Mouse (Mus musculus) stomach, embryonic 16.5 days (tissue): Measurements from ENCODE around the gene Clasp1. TPM values are rescaled to one million over a fixed set of nuclear protein-coding genes. Genes with fewer than 3 reads are reported as not detected.
A peak's percentile ranks its signal among the peaks of the same experiment; 100 is the strongest.

ENCODE experiments used
- ATAC-seq: fragments of 200-750 bp; cut with Nextera tagmentation; 2 replicates; pipeline ENCODE4 v1.8.0; 2017; ENCODE audit warnings: moderate number of reproducible peaks, moderate TSS enrichment; ENCODE audit not compliant: insufficient read depth, low FRiP score
- H3K27ac ChIP-seq: fragments of 300-500 bp; sonication (generic); 2 replicates; pipeline ENCODE4 v1.5.1; 2014; ENCODE audit warnings: low read length
- H3K27me3 ChIP-seq: fragments of 300-500 bp; sonication (generic); 2 replicates; pipeline ENCODE4 v1.6.1; 2014; ENCODE audit warnings: low read length, control low read depth, mixed read lengths; ENCODE audit not compliant: control insufficient read depth, insufficient read depth
- H3K36me3 ChIP-seq: fragments of 300-500 bp; sonication (generic); 2 replicates; pipeline ENCODE4 v1.6.1; 2014; ENCODE audit warnings: low read length; ENCODE audit not compliant: control insufficient read depth, insufficient read depth
- H3K4me1 ChIP-seq: fragments of 300-500 bp; sonication (generic); 2 replicates; pipeline ENCODE4 v1.6.1; 2014; ENCODE audit warnings: low read length, control low read depth, mixed read lengths; ENCODE audit not compliant: control insufficient read depth, insufficient read depth
- H3K4me2 ChIP-seq: fragments of 300-500 bp; sonication (generic); 2 replicates; pipeline ENCODE4 v1.6.1; 2014; ENCODE audit warnings: low read depth, low read length, mixed read lengths
- H3K4me3 ChIP-seq: fragments of 300-500 bp; sonication (generic); replicated peaks from 2 replicates; pipeline ENCODE4 v1.5.1; 2014; ENCODE audit warnings: mild to moderate bottlenecking, low read length
- H3K9ac ChIP-seq: fragments of 300-500 bp; sonication (generic); 2 replicates; pipeline ENCODE4 v1.6.1; 2014; ENCODE audit warnings: low read length
- H3K9me3 ChIP-seq: fragments of 300-500 bp; sonication (generic); replicated peaks from 2 replicates; pipeline ENCODE4 v1.6.1; 2016; ENCODE audit warnings: low read length, control low read depth; ENCODE audit not compliant: control insufficient read depth
- WGBS: fragments of 180-500 bp; shearing (Covaris S2); extraction: QIAGEN DNeasy Blood & Tissue Kit; methylation state at CpG from one replicate; pipeline ENCODE4 v1.1.7; 2014; 5-methylcytosine and 5-hydroxymethylcytosine counted together
- polyA plus RNA-seq: library from polyadenylated mRNA; unstranded; fragments of >200 nt; fragmentation: Nextera tagmentation; extraction: Ambion mirVana; gene quantifications from 2 replicates; pipeline ENCODE4 v1.2.1, GENCODE M21; 2015

Clasp1 gene
- polyA plus RNA-seq, 1 experiment from 2014 or later, result 39.3 TPM

DNA sequence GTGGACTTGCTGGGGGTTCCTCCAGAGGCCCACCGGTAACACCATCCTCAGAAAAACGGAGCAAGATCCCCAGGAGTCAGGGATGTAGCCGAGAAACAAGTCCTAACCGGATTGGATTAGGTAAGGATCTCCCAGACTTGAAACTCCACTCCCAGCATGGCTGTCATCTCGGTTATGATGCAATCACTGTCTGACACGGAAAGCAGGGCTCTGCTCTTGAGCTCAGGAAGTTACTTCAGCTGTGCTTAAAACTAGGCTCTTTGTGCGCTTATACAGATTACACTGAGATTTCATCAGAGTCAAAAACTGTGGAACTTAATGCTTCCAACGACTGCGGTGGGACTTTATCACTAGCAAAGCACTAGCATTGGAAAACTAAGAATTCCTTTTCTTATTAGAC lies 136.5 kb downstream of the Clasp1 start:
- ATAC-seq, result no peak

DNA sequence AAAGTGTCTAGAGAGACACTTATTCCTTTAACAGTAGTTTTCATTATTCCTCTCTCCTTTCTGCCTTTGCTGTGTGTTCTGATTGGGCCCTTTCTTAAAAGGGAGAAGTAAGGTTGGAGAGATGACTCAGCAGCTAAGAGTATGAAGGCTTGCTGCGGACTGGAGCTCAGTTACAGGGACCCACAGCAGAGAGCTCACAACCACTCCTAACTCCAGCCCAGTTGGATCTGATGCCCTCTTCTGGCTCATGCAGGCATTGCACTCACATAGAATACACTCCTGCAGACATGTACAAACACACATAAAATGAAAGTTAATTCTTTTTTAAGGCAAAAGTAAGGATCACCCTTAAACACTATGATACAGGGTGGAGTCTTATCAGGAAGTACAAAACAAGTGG lies 140.4 kb downstream of the Clasp1 start:
- Histone ChIP-seq H3K4me3 (no peak overlapping the region), H3K27me3 (no peaks in the 10 kb centered on the region), H3K27ac (no peak overlapping the region), H3K9me3 (no peaks in the 10 kb centered on the region), H3K9ac (no peak overlapping the region), H3K36me3 (peaks cover 13% of the 10 kb centered on the region), H3K4me2 (no peak overlapping the region), H3K4me1 (no peaks in the 10 kb centered on the region)
- ATAC-seq, result no peak
- 88% methylated on average over 1 of the region's 1 CpGs for WGBS

More for the DNA sequence above, 136.5 kb downstream of the Clasp1 start:
- Histone ChIP-seq H3K36me3 (peaks cover 18% of the 10 kb centered on the region), H3K27me3 (no peaks in the 10 kb centered on the region), H3K4me3 (no peak overlapping the region), H3K4me1 (no peaks in the 10 kb centered on the region), H3K27ac (no peak overlapping the region), H3K9me3 (no peaks in the 10 kb centered on the region), H3K4me2 (no peak overlapping the region), H3K9ac (no peak overlapping the region)
- 78% methylated on average over 9 of the region's 9 CpGs for WGBS

DNA sequence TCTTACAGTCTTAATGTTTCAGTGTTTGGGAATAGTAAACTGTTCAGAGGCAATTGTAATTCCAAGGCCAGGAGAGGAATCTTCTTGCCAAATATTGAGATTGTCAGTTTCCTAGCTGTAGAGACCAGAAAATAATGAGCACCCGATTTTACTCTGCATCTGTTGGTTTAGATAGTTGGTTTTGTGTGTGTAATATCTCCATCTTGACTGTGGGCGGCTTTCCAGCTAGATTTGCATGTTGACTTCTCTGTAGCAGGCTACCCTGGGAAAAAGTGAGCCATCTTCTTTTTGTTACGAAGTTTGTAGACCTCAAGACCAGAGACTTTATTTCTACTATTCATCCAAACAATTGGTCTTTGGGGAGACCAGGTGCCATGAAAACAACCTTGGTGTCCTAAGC lies 142.4 kb downstream of the Clasp1 start:
- WGBS, result 84% methylated on average over 3 of the region's 3 CpGs
- Histone ChIP-seq H3K36me3 (peaks cover 9% of the 10 kb centered on the region; the same call in 1 of the 2 replicates), H3K27me3 (no peaks in the 10 kb centered on the region), H3K9ac (no peak overlapping the region), H3K9me3 (no peaks in the 10 kb centered on the region), H3K4me3 (no peak overlapping the region), H3K27ac (no peak overlapping the region), H3K4me1 (no peaks in the 10 kb centered on the region), H3K4me2 (no peak overlapping the region)
- no peak for ATAC-seq

DNA sequence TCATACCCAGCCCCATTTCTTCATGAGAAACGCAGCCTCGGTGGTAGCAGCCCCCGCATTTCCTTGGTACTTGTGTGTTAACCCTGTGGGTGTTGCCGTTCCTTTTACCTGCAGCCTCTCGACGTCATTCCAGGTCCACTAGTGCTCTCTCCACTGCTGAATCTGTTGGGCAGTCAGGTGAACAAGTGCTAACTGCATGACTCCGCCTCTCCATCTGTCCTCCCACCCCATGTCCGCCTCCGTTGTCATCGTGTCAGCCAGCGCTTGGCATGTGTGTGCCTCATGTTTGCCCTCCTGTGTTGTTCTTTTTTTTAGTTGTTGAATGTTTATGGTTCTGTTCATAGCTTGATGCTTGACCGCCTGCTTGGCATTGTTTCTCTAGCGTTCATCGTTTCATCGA lies 147.2 kb downstream of the Clasp1 start:
- no peak for ATAC-seq
- WGBS, result 91% methylated on average over 15 of the region's 15 CpGs
- H3K9me3 ChIP-seq, result no peaks in the 10 kb centered on the region
- H3K36me3 ChIP-seq, result no peaks in the 10 kb centered on the region
- H3K27me3 ChIP-seq, result no peaks in the 10 kb centered on the region
- no peak overlapping the region for H3K4me2 ChIP-seq
- H3K4me3 ChIP-seq, result no peak overlapping the region
- H3K9ac ChIP-seq, result no peak overlapping the region
- H3K4me1 ChIP-seq, result no peaks in the 10 kb centered on the region
- no peak overlapping the region for H3K27ac ChIP-seq

DNA sequence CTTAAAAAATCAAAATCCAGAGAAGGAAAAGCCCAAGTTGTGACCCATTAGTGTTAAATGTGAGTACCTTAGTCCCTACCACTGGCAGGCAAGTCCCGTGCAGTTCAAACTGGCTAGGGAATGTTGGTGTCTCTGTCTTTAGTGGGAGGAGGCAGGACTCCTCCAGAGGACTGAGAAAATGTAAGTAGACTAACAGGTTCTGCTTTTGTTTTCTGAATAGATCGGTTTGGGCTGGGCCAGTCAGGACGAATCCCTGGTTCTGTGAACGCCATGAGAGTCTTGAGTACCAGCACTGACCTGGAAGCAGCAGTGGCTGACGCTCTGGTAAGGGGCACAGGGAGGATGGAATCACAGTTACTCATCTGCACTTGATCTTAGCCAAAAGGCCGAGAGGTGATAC lies 150.2 kb downstream of the Clasp1 start:
- 0 out of 2 replicates have a peak overlapping the region, but pooled peaks have one; percentile 11 for H3K27ac ChIP-seq
- H3K9me3 ChIP-seq, result no peaks in the 10 kb centered on the region
- H3K4me3 ChIP-seq, result no peak overlapping the region
- H3K4me1 ChIP-seq, result no peaks in the 10 kb centered on the region
- H3K36me3 ChIP-seq, result no peaks in the 10 kb centered on the region
- ATAC-seq, result no peak
- no peak overlapping the region for H3K9ac ChIP-seq
- no peaks in the 10 kb centered on the region for H3K27me3 ChIP-seq
- H3K4me2 ChIP-seq, result no peak overlapping the region
- 74% methylated on average over 6 of the region's 6 CpGs for WGBS

DNA sequence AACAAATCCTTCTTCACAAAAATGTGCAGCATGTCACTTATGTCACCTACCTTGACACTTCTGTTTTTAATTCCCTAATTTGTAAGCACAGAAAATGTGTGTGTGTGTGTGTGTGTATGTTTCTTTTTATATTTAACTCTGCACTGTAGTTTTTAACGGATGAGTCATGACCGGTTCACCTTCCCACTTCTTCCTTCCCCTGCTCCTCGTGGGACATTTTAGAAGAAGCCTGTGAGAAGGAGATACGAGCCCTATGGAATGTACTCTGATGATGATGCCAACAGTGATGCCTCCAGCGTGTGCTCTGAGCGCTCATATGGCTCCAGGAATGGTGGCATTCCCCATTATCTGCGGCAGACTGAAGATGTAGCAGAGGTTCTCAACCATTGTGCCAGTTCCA lies 154.0 kb downstream of the Clasp1 start:
- 0 out of 2 replicates have a peak, but pooled peaks cover 2% of the 10 kb centered on the region for H3K36me3 ChIP-seq
- WGBS, result 89% methylated on average over 7 of the region's 7 CpGs

DNA sequence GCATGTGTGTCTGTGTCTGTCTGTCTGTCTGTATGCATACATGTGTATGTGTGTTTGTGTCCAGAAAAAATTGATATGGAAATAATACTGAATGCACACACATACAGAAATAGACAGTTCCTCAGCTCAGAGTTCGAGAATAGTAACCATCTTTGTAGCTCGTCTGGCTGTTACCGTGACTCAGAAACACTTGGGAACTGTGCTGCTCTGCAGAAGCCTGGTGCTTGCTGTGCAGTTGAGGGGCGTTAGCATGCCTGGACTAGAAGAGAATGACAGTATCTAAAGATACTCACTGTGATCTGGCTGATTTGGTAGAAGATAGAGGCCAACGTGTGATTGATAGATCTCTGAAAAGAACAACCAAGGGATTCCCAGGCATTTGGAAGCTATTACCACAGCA lies 159.9 kb downstream of the Clasp1 start:
- Histone ChIP-seq H3K27ac (no peak overlapping the region), H3K4me1 (no peaks in the 10 kb centered on the region), H3K36me3 (peaks cover 9% of the 10 kb centered on the region; the same call in 1 of the 2 replicates), H3K4me3 (no peak overlapping the region), H3K27me3 (no peaks in the 10 kb centered on the region), H3K4me2 (no peak overlapping the region), H3K9me3 (no peaks in the 10 kb centered on the region), H3K9ac (no peak overlapping the region)
- ATAC-seq, result no peak
- WGBS, result 91% methylated on average over 5 of the region's 5 CpGs

More for the DNA sequence above, 154.0 kb downstream of the Clasp1 start:
- no peaks in the 10 kb centered on the region for H3K27me3 ChIP-seq
- H3K4me3 ChIP-seq, result no peak overlapping the region
- no peak overlapping the region for H3K4me2 ChIP-seq
- no peaks in the 10 kb centered on the region for H3K4me1 ChIP-seq
- no peaks in the 10 kb centered on the region for H3K9me3 ChIP-seq
- H3K27ac ChIP-seq, result no peak overlapping the region
- H3K9ac ChIP-seq, result no peak overlapping the region
- ATAC-seq, result no peak

DNA sequence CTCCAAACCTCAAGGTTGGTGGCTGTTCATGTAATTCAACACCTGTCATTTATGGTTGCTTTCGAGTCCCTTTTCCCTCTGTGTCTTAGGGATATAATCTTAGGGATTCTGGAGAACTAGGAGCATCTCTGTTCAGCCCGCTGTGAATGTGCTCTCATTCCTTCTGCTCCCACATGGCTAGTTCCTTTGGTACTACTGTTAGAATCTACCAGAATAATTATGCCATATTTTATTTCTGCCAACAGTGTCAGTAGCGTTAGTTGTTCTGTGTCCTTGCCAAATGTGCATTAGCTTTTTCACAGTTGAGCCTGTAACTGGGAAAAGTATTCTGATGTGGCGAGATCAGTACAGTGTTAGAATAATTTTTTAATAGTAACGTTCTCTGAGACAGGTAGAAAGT lies 162.3 kb downstream of the Clasp1 start:
- no peaks in the 10 kb centered on the region for H3K4me1 ChIP-seq
- H3K9ac ChIP-seq, result no peak overlapping the region
- H3K9me3 ChIP-seq, result no peaks in the 10 kb centered on the region
- no peaks in the 10 kb centered on the region for H3K27me3 ChIP-seq
- no peak for ATAC-seq
- H3K27ac ChIP-seq, result no peak overlapping the region
- peaks cover 9% of the 10 kb centered on the region; the same call in 1 of the 2 replicates for H3K36me3 ChIP-seq
- WGBS, result 80% methylated on average over 5 of the region's 5 CpGs
- H3K4me3 ChIP-seq, result no peak overlapping the region
- no peak overlapping the region for H3K4me2 ChIP-seq

DNA sequence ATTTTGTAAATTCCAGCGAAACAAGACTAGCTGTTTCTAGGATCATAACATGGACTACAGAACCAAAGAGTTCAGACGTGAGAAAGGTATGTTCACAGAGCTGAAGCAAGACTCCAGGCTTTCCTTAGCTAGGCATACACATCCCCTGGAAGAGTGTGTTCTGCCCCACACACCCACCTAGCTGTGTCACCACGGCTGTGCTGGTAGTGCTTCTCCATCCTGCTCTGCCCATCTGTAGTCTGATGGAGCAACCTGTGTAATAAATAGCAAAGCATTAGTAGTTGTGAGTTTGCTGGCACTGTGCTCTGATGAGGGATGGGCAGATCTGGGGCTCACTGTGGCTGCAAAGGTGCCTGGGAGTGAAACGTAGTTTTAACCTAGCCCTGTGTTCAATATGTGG lies 163.2 kb downstream of the Clasp1 start:
- Histone ChIP-seq H3K4me2 (no peak overlapping the region), H3K4me3 (no peak overlapping the region), H3K9ac (no peak overlapping the region), H3K4me1 (no peaks in the 10 kb centered on the region), H3K27ac (no peak overlapping the region), H3K36me3 (peaks cover 9% of the 10 kb centered on the region; the same call in 1 of the 2 replicates), H3K9me3 (no peaks in the 10 kb centered on the region), H3K27me3 (no peaks in the 10 kb centered on the region)
- no peak for ATAC-seq
- WGBS, result 85% methylated on average over 4 of the region's 4 CpGs

DNA sequence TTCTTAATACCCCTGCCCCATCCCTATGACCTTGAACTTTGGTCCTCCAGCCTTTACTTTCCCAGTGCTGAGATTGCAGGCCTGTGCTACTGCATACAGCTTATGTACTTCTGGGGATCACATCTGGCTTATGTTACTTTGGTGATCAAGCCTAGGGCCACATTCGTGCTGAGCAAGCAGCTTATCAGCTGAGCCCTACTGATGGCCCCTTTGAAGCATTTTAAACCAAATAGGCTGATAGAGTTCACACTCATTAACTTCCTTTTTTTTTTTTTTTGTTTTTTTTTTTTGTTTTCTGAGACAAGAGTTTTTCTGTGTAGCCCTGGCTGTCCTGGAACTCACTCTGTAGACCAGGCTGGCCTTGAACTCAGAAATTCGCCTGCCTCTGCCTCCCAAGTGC lies 164.2 kb downstream of the Clasp1 start:
- Histone ChIP-seq H3K4me3 (no peak overlapping the region), H3K27me3 (no peaks in the 10 kb centered on the region), H3K4me2 (no peak overlapping the region), H3K9ac (no peak overlapping the region), H3K9me3 (no peaks in the 10 kb centered on the region), H3K27ac (no peak overlapping the region), H3K4me1 (no peaks in the 10 kb centered on the region), H3K36me3 (peaks cover 5% of the 10 kb centered on the region; the same call in 1 of the 2 replicates)
- ATAC-seq, result no peak
- WGBS, result 82% methylated on average over 2 of the region's 2 CpGs
